Mouse (Mus musculus) midbrain, embryonic 11.5 days (tissue): ENCODE measurements around the gene Rpl36a. TPM values are rescaled to one million over a fixed set of nuclear protein-coding genes. Genes with fewer than 3 reads are reported as not detected.

Experiments used
- ATAC-seq: fragments of 200-750 bp; cut with Nextera tagmentation; 2 replicates; pipeline ENCODE4 v1.8.0; 2017; ENCODE audit warnings: moderate TSS enrichment, moderate library complexity; ENCODE audit not compliant: low FRiP score
- DNase-seq: peaks from one replicate; pipeline ENCODE4 v3.0.0; 2015; ENCODE audit warnings: low spot score; ENCODE audit errors: missing footprints
- H3K27ac ChIP-seq: fragments of 300-500 bp; sonication (generic); 2 replicates; pipeline ENCODE4 v1.5.1; 2014; ENCODE audit warnings: low read depth, low read length
- H3K27me3 ChIP-seq: fragments of 300-500 bp; sonication (generic); 2 replicates; pipeline ENCODE4 v1.6.1; 2014; ENCODE audit warnings: mild to moderate bottlenecking, low read length, moderate library complexity, mixed read lengths; ENCODE audit not compliant: control insufficient read depth, insufficient read depth
- H3K36me3 ChIP-seq: fragments of 300-500 bp; sonication (generic); 2 replicates; pipeline ENCODE4 v1.6.1; 2014; ENCODE audit warnings: mild to moderate bottlenecking, low read length, moderate library complexity, mixed read lengths; ENCODE audit not compliant: control insufficient read depth, insufficient read depth
- H3K4me1 ChIP-seq: fragments of 300-500 bp; sonication (generic); 2 replicates; pipeline ENCODE4 v1.6.1; 2014; ENCODE audit warnings: low read length; ENCODE audit not compliant: control insufficient read depth, insufficient read depth
- H3K4me2 ChIP-seq: fragments of 300-500 bp; sonication (generic); 2 replicates; pipeline ENCODE4 v1.6.1; 2014; ENCODE audit warnings: mild to moderate bottlenecking, moderate library complexity
- H3K4me3 ChIP-seq: fragments of 300-500 bp; sonication (generic); 2 replicates; pipeline ENCODE4 v1.5.1; 2014; ENCODE audit warnings: low read depth, low read length
- H3K9ac ChIP-seq: fragments of 300-500 bp; sonication (generic); 2 replicates; pipeline ENCODE4 v1.6.1; 2014; ENCODE audit warnings: low read length
- H3K9me3 ChIP-seq: fragments of 300-500 bp; sonication (generic); 2 replicates; pipeline ENCODE4 v1.6.1; 2016; ENCODE audit warnings: low read length; ENCODE audit not compliant: control insufficient read depth
- WGBS: fragments of 180-500 bp; shearing (Covaris S2); extraction: QIAGEN DNeasy Blood & Tissue Kit; methylation state at CpG from one replicate; pipeline ENCODE4 v1.1.7; 2014; 5-methylcytosine and 5-hydroxymethylcytosine counted together
- polyA plus RNA-seq: library from polyadenylated mRNA; unstranded; fragments of >200 nt; fragmentation: Nextera tagmentation; extraction: Ambion mirVana; gene quantifications from 2 replicates; pipeline ENCODE4 v1.2.1, GENCODE M21; 2014

Gene Rpl36a
- polyA plus RNA-seq, 1 experiment from 2014 or later = 298 TPM

DNA sequence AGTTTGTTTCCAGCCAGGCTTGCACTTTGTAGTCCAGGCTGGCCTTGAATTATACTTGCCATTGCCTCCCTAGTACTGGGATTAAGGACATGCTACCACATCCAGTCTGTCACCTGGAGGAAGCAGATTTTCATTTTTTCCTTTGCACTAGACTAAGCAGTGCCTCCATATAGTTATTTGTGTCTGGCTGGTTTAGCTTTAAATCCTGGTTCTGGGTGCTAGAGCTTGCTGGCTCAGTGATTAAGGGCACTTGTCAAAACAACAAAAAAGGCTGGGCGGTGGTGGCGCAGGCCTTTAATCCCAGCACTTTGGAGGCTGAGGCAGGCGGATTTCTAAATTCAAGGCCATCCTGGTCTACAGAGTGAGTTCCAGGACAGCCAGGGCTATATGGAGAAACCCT lies 3.5 kb downstream of the Rpl36a start:
- H3K4me3 ChIP-seq = no peak overlapping the region
- H3K36me3 ChIP-seq = no peaks in the 10 kb centered on the region
- no peaks in the 10 kb centered on the region for H3K9me3 ChIP-seq
- ATAC-seq (no peak), DNase-seq (no peak)
- no peaks in the 10 kb centered on the region for H3K4me1 ChIP-seq
- 80% methylated on average over 3 of the region's 3 CpGs for WGBS
- no peaks in the 10 kb centered on the region for H3K27me3 ChIP-seq
- no peak overlapping the region for H3K27ac ChIP-seq
- no peak overlapping the region for H3K4me2 ChIP-seq
- H3K9ac ChIP-seq = no peak overlapping the region

DNA sequence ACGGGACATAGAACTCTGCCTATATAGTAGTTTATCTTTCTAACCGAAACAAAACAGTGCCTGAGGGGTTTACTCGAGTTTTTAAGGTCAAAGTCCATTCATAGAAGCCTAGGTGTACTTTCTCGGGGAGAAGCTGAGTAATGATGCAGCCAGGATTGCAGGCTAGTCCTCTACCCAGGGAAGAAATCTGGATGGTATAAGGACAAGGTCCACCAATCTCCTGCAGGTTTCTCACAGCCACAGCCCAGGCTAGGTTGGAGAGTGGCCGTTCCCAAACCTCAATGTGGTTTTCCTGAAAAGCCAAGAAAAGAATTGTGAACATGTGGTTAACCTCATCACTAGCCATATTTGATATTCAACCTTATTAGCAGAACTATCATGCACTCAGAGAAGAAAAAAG lies 4.4 kb downstream of the Rpl36a start:
- ATAC-seq = no peak
- no peaks in the 10 kb centered on the region for H3K27me3 ChIP-seq
- DNase-seq = no peak
- no peak overlapping the region for H3K4me3 ChIP-seq
- H3K27ac ChIP-seq = no peak overlapping the region
- H3K9me3 ChIP-seq = no peaks in the 10 kb centered on the region
- 71% methylated on average over 5 of the region's 5 CpGs for WGBS
- H3K4me2 ChIP-seq = no peak overlapping the region
- H3K4me1 ChIP-seq = no peaks in the 10 kb centered on the region
- H3K36me3 ChIP-seq = no peaks in the 10 kb centered on the region
- H3K9ac ChIP-seq = no peak overlapping the region

DNA sequence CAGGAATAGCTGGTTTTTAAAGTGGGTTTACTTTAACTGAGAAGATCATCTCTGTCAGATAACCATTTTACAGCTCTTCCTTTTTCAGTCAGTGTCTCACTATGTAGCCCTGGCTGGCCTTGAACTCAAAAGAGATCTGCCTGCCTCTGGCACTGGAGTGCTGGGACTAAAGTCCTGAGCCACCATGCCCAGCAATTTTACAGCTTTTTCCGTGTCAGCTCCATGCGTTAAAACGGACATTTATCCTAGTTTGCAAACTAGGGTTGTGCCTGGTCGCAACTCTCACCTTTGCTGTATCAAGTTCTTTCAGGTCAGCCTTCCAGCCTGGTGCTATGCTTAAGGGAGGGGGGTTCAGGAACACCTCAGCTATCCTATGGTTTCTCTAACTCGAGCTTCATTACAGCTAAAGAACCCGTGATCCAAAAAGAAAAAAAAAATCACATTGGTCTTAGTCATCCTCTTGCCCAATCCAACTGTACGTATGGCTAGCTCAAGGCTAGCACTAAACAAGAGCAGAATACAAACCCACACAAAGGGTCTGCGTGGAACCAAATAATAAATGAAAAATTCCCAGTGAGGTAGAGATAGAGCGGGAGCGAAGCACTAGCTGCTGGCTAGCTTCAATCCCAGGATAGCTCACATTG lies 14.6 kb downstream of the Rpl36a start:
- no peaks in the 10 kb centered on the region for H3K9me3 ChIP-seq
- H3K27me3 ChIP-seq = no peaks in the 10 kb centered on the region
- 0 out of 2 replicates have a peak, but pooled peaks cover 5% of the 10 kb centered on the region for H3K4me1 ChIP-seq
- H3K4me3 ChIP-seq = peak overlapping the region; percentile 48
- ATAC-seq (peak; percentile 1; the same call in 1 of the 2 replicates), DNase-seq (no peak)
- H3K36me3 ChIP-seq = no peaks in the 10 kb centered on the region
- 26% methylated on average over 10 of the region's 10 CpGs for WGBS
- H3K27ac ChIP-seq = no peak overlapping the region
- H3K9ac ChIP-seq = peak overlapping the region; percentile 61
- peak overlapping the region; percentile 47 for H3K4me2 ChIP-seq

DNA sequence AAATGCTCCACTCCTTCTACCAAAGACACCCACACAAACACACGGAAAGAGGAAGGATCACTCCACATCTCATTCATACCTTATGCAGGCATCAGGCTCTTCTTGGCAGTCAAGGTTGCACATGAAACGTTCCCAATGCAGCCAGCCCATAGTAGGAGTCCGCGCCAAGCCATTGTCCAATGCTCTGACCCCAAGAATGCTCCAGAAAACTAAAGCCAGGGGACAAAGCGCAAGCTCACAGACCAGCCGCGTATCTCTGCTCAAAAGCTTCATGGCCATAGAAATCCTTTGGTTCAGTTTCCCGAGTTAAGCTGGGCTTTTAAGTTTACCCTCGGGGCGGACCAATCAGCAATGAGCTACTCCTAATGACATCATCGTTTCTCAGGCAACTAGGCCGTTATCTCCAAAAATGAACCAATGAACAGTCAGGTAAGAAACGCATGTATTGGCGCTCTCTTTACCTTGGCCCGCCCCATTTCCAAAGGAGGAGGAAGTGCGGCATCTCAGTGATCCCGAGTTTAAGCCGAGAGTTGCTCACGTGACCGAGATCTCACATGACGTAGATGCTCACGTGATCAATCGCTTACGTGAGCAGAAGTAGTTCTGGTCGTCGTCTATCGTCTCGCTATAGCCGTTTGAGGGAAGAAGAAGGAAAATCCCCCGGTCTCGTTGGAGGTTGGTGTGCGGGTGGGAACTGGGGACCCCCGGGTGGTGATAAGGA lies 15.4 kb downstream of the Rpl36a start, which contains the start of the genes Gla and Hnrnph2:
Gene Gla, minus strand, starts transcription at position 467 of the 721 bp plus-strand sequence.
Gene Hnrnph2, plus strand, starts transcription at position 521 of the 721 bp plus-strand sequence.
- H3K9me3 ChIP-seq = no peaks in the 10 kb centered on the region
- DNase-seq = peak; percentile 98
- H3K4me3 ChIP-seq = peak within 1 kb of the TSS; percentile 48
- H3K4me1 ChIP-seq = 0 out of 2 replicates have a peak, but pooled peaks cover 5% of the 10 kb centered on the region
- ATAC-seq = peak; percentile 98
- peak within 1 kb of the TSS; percentile 47 for H3K4me2 ChIP-seq
- H3K9ac ChIP-seq = peak within 1 kb of the TSS; percentile 61
- H3K27me3 ChIP-seq = no peaks in the 10 kb centered on the region
- no peaks in the 10 kb centered on the region for H3K36me3 ChIP-seq
- WGBS = 19% methylated on average over 33 of the region's 33 CpGs
- H3K27ac ChIP-seq = peak within 1 kb of the TSS; percentile 84

DNA sequence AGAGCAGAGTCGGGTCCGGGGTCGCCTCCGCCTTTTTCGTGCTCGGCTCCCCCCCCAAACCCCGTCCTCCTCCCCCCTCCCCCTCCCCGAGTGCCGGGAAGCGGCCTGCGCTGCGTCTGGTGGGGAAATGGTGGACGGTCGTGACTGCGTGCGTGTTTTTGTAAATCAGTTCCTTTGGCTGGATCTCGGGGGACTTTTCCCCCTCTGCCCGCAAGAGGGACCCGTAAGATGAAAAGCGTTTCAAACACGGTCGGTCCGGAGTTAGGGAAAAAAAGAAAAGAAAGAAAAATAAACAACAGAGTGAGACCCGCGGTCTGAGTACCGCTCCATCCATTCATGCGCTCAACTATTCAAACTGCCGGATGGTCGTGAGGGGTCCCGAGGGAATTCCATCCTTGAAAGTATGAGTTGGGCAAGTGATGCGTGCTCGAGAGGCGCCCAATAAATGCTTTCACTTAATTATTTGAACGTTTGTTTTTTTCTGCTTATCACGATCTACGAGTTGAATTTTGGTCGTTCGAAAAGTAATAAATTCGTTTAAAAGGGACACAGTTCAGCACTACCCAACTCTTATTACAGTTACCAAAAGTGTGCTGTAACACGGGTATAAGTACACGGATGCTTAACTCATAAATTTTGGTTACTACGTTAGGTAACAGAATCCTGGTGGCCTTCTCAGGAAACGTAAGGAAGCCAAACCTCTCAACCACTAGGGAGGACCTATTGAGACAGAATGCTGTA lies 16.1 kb downstream of the Rpl36a start:
- H3K9ac ChIP-seq = peak overlapping the region; percentile 54
- H3K27me3 ChIP-seq = no peaks in the 10 kb centered on the region
- peak overlapping the region; percentile 43 for H3K4me2 ChIP-seq
- DNase-seq (peak; percentile 86), ATAC-seq (peak; percentile 88)
- peak overlapping the region; percentile 84 for H3K27ac ChIP-seq
- peak overlapping the region; percentile 48 for H3K4me3 ChIP-seq
- H3K36me3 ChIP-seq = no peaks in the 10 kb centered on the region
- WGBS = 21% methylated on average over 42 of the region's 43 CpGs
- no peaks in the 10 kb centered on the region for H3K9me3 ChIP-seq
- 0 out of 2 replicates have a peak, but pooled peaks cover 5% of the 10 kb centered on the region for H3K4me1 ChIP-seq

DNA sequence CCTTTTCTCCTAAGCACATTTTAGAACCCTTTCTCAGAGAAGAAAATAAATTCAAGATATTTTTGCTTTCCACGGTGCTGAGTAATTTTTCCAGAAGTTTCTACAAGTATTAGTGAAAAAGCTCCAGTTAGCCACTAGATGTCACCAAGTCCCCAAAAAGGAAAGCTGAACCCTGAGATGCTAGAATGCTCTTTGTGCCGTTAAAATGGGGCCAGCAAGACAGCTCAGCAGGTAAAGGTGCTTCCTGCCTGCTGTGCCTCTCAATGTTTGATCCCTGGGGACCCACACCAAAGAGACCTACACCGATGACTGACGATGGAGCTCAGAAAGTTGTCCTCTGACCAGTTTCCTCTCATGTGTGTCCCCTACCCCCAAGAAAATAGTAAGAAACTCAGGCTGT lies 24.0 kb downstream of the Rpl36a start:
- Histone ChIP-seq H3K9me3 (no peaks in the 10 kb centered on the region), H3K27ac (no peak overlapping the region), H3K9ac (no peak overlapping the region), H3K4me1 (no peaks in the 10 kb centered on the region), H3K36me3 (no peaks in the 10 kb centered on the region), H3K4me2 (no peak overlapping the region), H3K4me3 (no peak overlapping the region), H3K27me3 (no peaks in the 10 kb centered on the region)
- DNase-seq (no peak), ATAC-seq (no peak)
- WGBS = 46% methylated on average over 4 of the region's 4 CpGs

DNA sequence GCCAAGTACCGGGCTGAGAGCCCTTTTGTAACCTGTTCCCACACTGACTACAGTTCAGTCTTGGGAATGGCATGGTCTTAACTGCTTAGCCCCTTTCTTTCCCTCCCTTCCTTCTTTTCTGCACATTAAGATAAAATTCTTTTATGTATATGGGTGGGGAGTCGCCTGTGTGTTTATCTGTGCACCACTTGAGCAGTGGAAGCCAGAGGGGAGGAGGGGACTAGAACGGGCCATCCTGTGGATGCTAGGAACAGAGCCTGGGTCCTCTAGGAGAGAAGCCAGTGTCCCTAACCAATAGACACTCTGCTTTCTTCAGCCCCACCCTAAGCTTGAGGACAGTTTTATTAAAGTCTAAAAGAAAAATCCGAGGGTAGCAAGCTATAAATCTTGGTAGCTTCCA lies 25.5 kb downstream of the Rpl36a start:
- Histone ChIP-seq H3K27me3 (no peaks in the 10 kb centered on the region), H3K4me1 (no peaks in the 10 kb centered on the region), H3K9me3 (no peaks in the 10 kb centered on the region), H3K36me3 (no peaks in the 10 kb centered on the region), H3K27ac (no peak overlapping the region), H3K4me3 (no peak overlapping the region), H3K4me2 (no peak overlapping the region), H3K9ac (no peak overlapping the region)
- WGBS = 81% methylated on average over 4 of the region's 4 CpGs
- DNase-seq = no peak
- ATAC-seq = no peak

DNA sequence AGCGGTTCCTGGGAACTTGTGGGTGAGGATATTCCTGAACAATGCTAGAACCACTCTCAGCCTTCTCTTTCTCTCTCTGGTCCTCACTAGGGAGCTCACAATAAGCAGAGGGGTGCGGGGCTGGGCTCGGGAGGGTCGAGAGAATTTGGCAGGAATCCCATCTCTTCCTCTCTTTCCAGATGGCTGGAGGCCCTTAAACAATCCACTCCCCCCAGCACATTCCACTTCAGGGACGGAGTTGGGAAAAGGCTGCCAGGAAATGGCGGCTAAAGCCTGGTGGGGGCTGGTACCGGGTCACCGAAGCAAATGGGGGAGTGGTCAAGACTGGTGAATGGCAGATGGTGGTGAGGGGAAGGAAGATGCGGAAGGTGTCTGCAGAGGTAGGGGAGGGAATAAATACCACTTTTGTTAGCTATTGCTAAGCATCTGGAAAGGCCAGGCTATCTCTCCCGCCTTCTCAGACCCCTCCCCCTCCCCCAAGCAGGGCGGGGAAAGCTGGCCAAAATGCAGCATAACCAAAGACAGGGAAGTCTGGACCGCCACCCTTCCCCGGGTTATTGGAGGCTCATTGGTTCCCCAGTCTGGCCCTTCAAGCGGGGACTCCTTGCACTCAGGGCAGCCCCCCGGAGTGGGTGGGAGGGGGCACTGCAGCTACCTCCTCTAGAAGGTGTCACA lies 27.0 kb downstream of the Rpl36a start:
- Histone ChIP-seq H3K4me1 (no peaks in the 10 kb centered on the region), H3K9ac (peak overlapping the region; percentile 51), H3K9me3 (no peaks in the 10 kb centered on the region), H3K27me3 (no peaks in the 10 kb centered on the region), H3K4me3 (peak overlapping the region; percentile 15), H3K27ac (peak overlapping the region; percentile 54), H3K4me2 (peak overlapping the region; percentile 39), H3K36me3 (no peaks in the 10 kb centered on the region)
- 19% methylated on average over 13 of the region's 15 CpGs for WGBS
- DNase-seq (peak; percentile 91), ATAC-seq (peak; percentile 88)
